Mouse (Mus musculus) stomach, postnatal 0 days (tissue): ENCODE results near the gene Ift172. TPM values are rescaled to one million over a fixed set of nuclear protein-coding genes. Genes with fewer than 3 reads are reported as not detected.

ENCODE experiments used
- ATAC-seq: fragments of 200-750 bp; cut with Nextera tagmentation; 2 replicates; pipeline ENCODE4 v1.8.0; 2017; ENCODE audit not compliant: low FRiP score, low TSS enrichment
- DNase-seq: peaks from one replicate; pipeline ENCODE4 v3.0.0-alpha.2; 2016; ENCODE audit warnings: low spot score
- H3K27ac ChIP-seq: fragments of 300-500 bp; sonication (generic); replicated peaks from 2 replicates; pipeline ENCODE4 v1.5.1; 2014; ENCODE audit warnings: mild to moderate bottlenecking, control low read depth
- H3K27me3 ChIP-seq: fragments of 300-500 bp; sonication (generic); 2 replicates; pipeline ENCODE4 v1.6.1; 2014; ENCODE audit warnings: low read length; ENCODE audit not compliant: control insufficient read depth, insufficient read depth
- H3K36me3 ChIP-seq: fragments of 300-500 bp; sonication (generic); 2 replicates; pipeline ENCODE4 v1.6.1; 2014; ENCODE audit warnings: low read length, mixed read lengths; ENCODE audit not compliant: control insufficient read depth, insufficient read depth
- H3K4me1 ChIP-seq: fragments of 300-500 bp; sonication (generic); replicated peaks from 2 replicates; pipeline ENCODE4 v1.6.1; 2014; ENCODE audit warnings: antibody characterized with exemption; ENCODE audit not compliant: control insufficient read depth, insufficient read depth
- H3K4me2 ChIP-seq: fragments of 300-500 bp; sonication (generic); replicated peaks from 2 replicates; pipeline ENCODE4 v1.6.1; 2014; ENCODE audit warnings: low read depth, mild to moderate bottlenecking, control low read depth, moderate library complexity
- H3K4me3 ChIP-seq: fragments of 300-500 bp; sonication (generic); 2 replicates; pipeline ENCODE4 v1.5.1; 2014; ENCODE audit warnings: low read depth, low read length, control low read depth
- H3K9ac ChIP-seq: fragments of 300-500 bp; sonication (generic); 2 replicates; pipeline ENCODE4 v1.6.1; 2014; ENCODE audit warnings: mild to moderate bottlenecking, low read length, control low read depth, mixed read lengths
- H3K9me3 ChIP-seq: fragments of 300-500 bp; sonication (generic); 2 replicates; pipeline ENCODE4 v1.6.1; 2016; ENCODE audit warnings: low read length; ENCODE audit not compliant: control insufficient read depth
- CTCF ChIP-seq: IDR thresholded peaks from 2 replicates; pipeline ENCODE4 v1.5.1; 2016; ENCODE audit warnings: antibody characterized with exemption, low read depth, mild to moderate bottlenecking, moderate library complexity
- EP300 ChIP-seq: optimal IDR thresholded peaks from 2 replicates; pipeline ENCODE3; 2016; ENCODE audit warnings: antibody characterized with exemption
- WGBS: fragments of 180-500 bp; shearing (Covaris S2); extraction: QIAGEN DNeasy Blood & Tissue Kit; methylation state at CpG from one replicate; pipeline ENCODE4 v1.1.7; 2014; 5-methylcytosine and 5-hydroxymethylcytosine counted together
- polyA plus RNA-seq: library from polyadenylated mRNA; unstranded; fragments of >200 nt; fragmentation: Nextera tagmentation; extraction: Ambion mirVana; gene quantifications from 2 replicates; pipeline ENCODE4 v1.2.1, GENCODE M21; 2015

Ift172 gene
- polyA plus RNA-seq, 1 experiment from 2014 or later = 20.3 TPM

- peak; percentile 20 for TF ChIP-seq CTCF
- TF ChIP-seq EP300 = peak; percentile 18
- Histone ChIP-seq H3K4me3 (peak within 1 kb of the TSS; percentile 41), H3K27me3 (no peaks in the 10 kb centered on the region), H3K9ac (peak within 1 kb of the TSS; percentile 48), H3K36me3 (peaks cover 32% of the 10 kb centered on the region), H3K9me3 (no peaks in the 10 kb centered on the region), H3K27ac (peak within 1 kb of the TSS; percentile 84), H3K4me1 (no peaks in the 10 kb centered on the region), H3K4me2 (peak within 1 kb of the TSS; percentile 54)
- WGBS = 21% methylated on average over 38 of the region's 47 CpGs
- DNase-seq (peak; percentile 93), ATAC-seq (peak; percentile 94)
These were observed 39.3 kb downstream of the Ift172 start, which contains the start of gene Krtcap3 for GRCm38 (mm10) chr5:31251541-31252101. TSS of gene Krtcap3 (plus strand) at chr5:31251691.

- Histone ChIP-seq H3K4me2 (no peak overlapping the region), H3K27me3 (no peaks in the 10 kb centered on the region), H3K9ac (no peak overlapping the region), H3K27ac (no peak overlapping the region), H3K4me1 (no peaks in the 10 kb centered on the region), H3K36me3 (peaks cover 38% of the 10 kb centered on the region), H3K4me3 (no peak overlapping the region), H3K9me3 (no peaks in the 10 kb centered on the region)
- ATAC-seq (no peak), DNase-seq (no peak)
- 60% methylated on average over 4 of the region's 4 CpGs for WGBS
- TF ChIP-seq CTCF = no peak
These were observed 40.2 kb downstream of the Ift172 start for GRCm38 (mm10) chr5:31250716-31251115.

- TF ChIP-seq EP300 = no peak
- no peak for TF ChIP-seq CTCF
- DNase-seq (no peak), ATAC-seq (no peak)
- H3K9ac ChIP-seq = peak overlapping the region; percentile 99
- 0 out of 2 replicates have a peak, but pooled peaks cover 2% of the 10 kb centered on the region for H3K4me1 ChIP-seq
- no peak overlapping the region for H3K27ac ChIP-seq
- 19% methylated on average over 10 of the region's 10 CpGs for WGBS
- H3K36me3 ChIP-seq = peaks cover 22% of the 10 kb centered on the region
- no peaks in the 10 kb centered on the region for H3K9me3 ChIP-seq
- no peaks in the 10 kb centered on the region for H3K27me3 ChIP-seq
- H3K4me2 ChIP-seq = peak overlapping the region; percentile 66
- H3K4me3 ChIP-seq = peak overlapping the region; percentile 96
These were observed 48.7 kb downstream of the Ift172 start for GRCm38 (mm10) chr5:31242191-31242590.

- no peak for TF ChIP-seq EP300
- under 1% methylated on average over 13 of the region's 13 CpGs for WGBS
- Histone ChIP-seq H3K36me3 (peaks cover 21% of the 10 kb centered on the region), H3K9ac (peak overlapping the region; percentile 99), H3K4me2 (peak overlapping the region; percentile 66), H3K9me3 (no peaks in the 10 kb centered on the region), H3K4me1 (0 out of 2 replicates have a peak, but pooled peaks cover 2% of the 10 kb centered on the region), H3K27me3 (no peaks in the 10 kb centered on the region), H3K27ac (peak overlapping the region; percentile 99), H3K4me3 (peak overlapping the region; percentile 96)
- ATAC-seq (no peak), DNase-seq (no peak)
These were observed 49.3 kb downstream of the Ift172 start for GRCm38 (mm10) chr5:31241522-31242034.

GRCm38 (mm10) chr5:31240637-31241521 lies 50.0 kb downstream of the Ift172 start, which contains the start of the genes Nrbp1 and Gm9970:
TSS of gene Nrbp1 (plus strand) at chr5:31240864.
TSS of gene Gm9970 (minus strand) at chr5:31241232.
- Histone ChIP-seq H3K9ac (peak within 1 kb of the TSS; percentile 99), H3K9me3 (no peaks in the 10 kb centered on the region), H3K36me3 (peaks cover 15% of the 10 kb centered on the region; the same call in 1 of the 2 replicates), H3K4me1 (0 out of 2 replicates have a peak, but pooled peaks cover 2% of the 10 kb centered on the region), H3K4me3 (peak within 1 kb of the TSS; percentile 96), H3K27me3 (no peaks in the 10 kb centered on the region), H3K27ac (peak within 1 kb of the TSS; percentile 99), H3K4me2 (peak within 1 kb of the TSS; percentile 66)
- WGBS = 1% methylated on average over 67 of the region's 103 CpGs
- ATAC-seq = peak; percentile 98
- peak; percentile 29; the same call in 1 of the 2 replicates for TF ChIP-seq CTCF
- TF ChIP-seq EP300 = no peak
- DNase-seq = peak; percentile 97
